Mouse (Mus musculus) frontal cortex, postnatal 36 days (tissue): ENCODE measurements around the gene Cep170b.
A peak's percentile ranks its signal among the peaks of the same experiment; 100 is the strongest.

Experiments used
- DNase-seq, 2 experiments: peaks; one replicate each; pipeline ENCODE4 v3.0.0; 2022; ENCODE audit warnings: low spot score in 2 of 2

Cep170b gene

GRCm38 (mm10) chr12:112736636-112736925, 16.3 kb downstream of the Cep170b start:
- DNase-seq, result no peak

GRCm38 (mm10) chr12:112737081-112737480, 16.8 kb downstream of the Cep170b start:
- DNase-seq, result no peak

- DNase-seq, result peak in 1 of 2 experiments; percentile 70
Measured at GRCm38 (mm10) chr12:112737761-112738160, 17.5 kb downstream of the Cep170b start.

GRCm38 (mm10) chr12:112738281-112739022, 18.2 kb downstream of the Cep170b start:
- no peak for DNase-seq

GRCm38 (mm10) chr12:112739023-112739568, 18.8 kb downstream of the Cep170b start:
- DNase-seq, result no peak

- no peak for DNase-seq
Measured at GRCm38 (mm10) chr12:112742768-112743167, 22.5 kb downstream of the Cep170b start.

GRCm38 (mm10) chr12:112743168-112743975, 23.1 kb downstream of the Cep170b start:
- peak; percentile 79 to 88 for DNase-seq

- DNase-seq, result no peak
Measured at GRCm38 (mm10) chr12:112744211-112744610, 24.0 kb downstream of the Cep170b start.

- DNase-seq, result no peak
Measured at GRCm38 (mm10) chr12:112744891-112745580, 24.8 kb downstream of the Cep170b start.

GRCm38 (mm10) chr12:112745716-112746115, 25.5 kb downstream of the Cep170b start:
- no peak for DNase-seq

- no peak for DNase-seq
Measured at GRCm38 (mm10) chr12:112746461-112746807, 26.2 kb downstream of the Cep170b start.

- peak in 1 of 2 experiments; percentile 62 for DNase-seq
Measured at GRCm38 (mm10) chr12:112746808-112747605, 26.8 kb downstream of the Cep170b start.

- no peak for DNase-seq
Measured at GRCm38 (mm10) chr12:112747606-112747970, 27.3 kb downstream of the Cep170b start.

GRCm38 (mm10) chr12:112750976-112751375, 30.7 kb downstream of the Cep170b start:
- no peak for DNase-seq

GRCm38 (mm10) chr12:112752399-112752798, 32.1 kb downstream of the Cep170b start:
- no peak for DNase-seq

- DNase-seq, result no peak
Measured at GRCm38 (mm10) chr12:112755900-112756299, 35.6 kb downstream of the Cep170b start.

- DNase-seq, result no peak
Measured at GRCm38 (mm10) chr12:112757896-112758295, 37.6 kb downstream of the Cep170b start.

- no peak for DNase-seq
Measured at GRCm38 (mm10) chr12:112759471-112759870, 39.2 kb downstream of the Cep170b start.

- DNase-seq, result no peak
Measured at GRCm38 (mm10) chr12:112760154-112760926, 40.1 kb downstream of the Cep170b start, which contains the start of gene Pld4. Pld4 (plus strand) TSS chr12:112760655.

- DNase-seq, result no peak
Measured at GRCm38 (mm10) chr12:112761411-112761810, 41.2 kb downstream of the Cep170b start.

GRCm38 (mm10) chr12:112762018-112762417, 41.8 kb downstream of the Cep170b start:
- no peak for DNase-seq
